Comparison of ENCODE assay signal across 21 mouse cellular contexts in the genomic region with DNA sequence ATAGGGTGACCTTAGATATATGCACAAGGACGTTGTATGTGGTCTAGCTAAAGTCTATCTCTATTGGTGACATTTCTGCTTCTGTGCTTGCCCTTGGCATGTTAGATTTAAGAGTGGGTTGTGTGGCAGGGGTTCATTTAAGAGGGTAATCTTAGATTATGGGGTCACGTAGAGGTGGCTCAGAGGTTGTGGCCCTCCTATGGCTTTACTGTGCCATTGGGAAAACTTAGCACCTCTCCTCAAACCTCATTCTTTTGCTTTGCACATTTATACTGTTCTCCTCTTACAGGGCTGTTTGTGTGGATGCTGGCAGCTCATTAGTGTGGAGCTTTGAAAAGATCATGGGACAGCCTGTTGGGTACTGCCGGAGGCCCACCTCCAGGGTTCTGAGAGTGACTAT. TPM values are rescaled to one million over a fixed set of nuclear protein-coding genes. Genes with fewer than 3 reads are reported as not detected.
"Had no signal": no experiment of that assay in that cellular context is flagged by ENCODE, and none has a peak within 500 bp of the region (broad histone marks: within the 10 kb centered on the region; RNA-seq: fewer than 3 reads in every experiment).

No protein-coding gene starts in this region.

- H3K4me3 ChIP-seq: midbrain, embryonic 10.5 days; midbrain, embryonic 12.5 days; myocyte; neural tube, embryonic 13.5 days; neural tube, embryonic 15.5 days; stomach, embryonic 15.5 days had no signal

- H3K27me3 ChIP-seq: neural tube, embryonic 13.5 days; neural tube, embryonic 15.5 days; stomach, embryonic 15.5 days had no signal

- DNase-seq: lung, adult 18-20 months; lung, embryonic 14.5 days; lung, postnatal 10 days; lung, postnatal 4 days; midbrain, embryonic 14.5 days; right cerebral cortex, postnatal 14 days; thymus, postnatal 25 days; thymus, postnatal 4 days had no signal

- H3K36me3 ChIP-seq: midbrain, embryonic 10.5 days; midbrain, embryonic 12.5 days; neural tube, embryonic 13.5 days; neural tube, embryonic 15.5 days; stomach, embryonic 15.5 days had no signal

- H3K9ac ChIP-seq: lung, embryonic 14.5 days; midbrain, embryonic 12.5 days; neural tube, embryonic 13.5 days; neural tube, embryonic 15.5 days; stomach, embryonic 15.5 days had no signal

- H3K9me3 ChIP-seq: midbrain, embryonic 10.5 days; midbrain, embryonic 12.5 days; neural tube, embryonic 13.5 days; neural tube, embryonic 15.5 days; stomach, embryonic 15.5 days had no signal

- ATAC-seq: midbrain, embryonic 16.5 days had no signal

- H3K4me2 ChIP-seq: lung, embryonic 14.5 days; midbrain, embryonic 12.5 days; neural tube, embryonic 13.5 days; neural tube, embryonic 15.5 days; stomach, embryonic 15.5 days had no signal

- H3K4me1 ChIP-seq: stomach, embryonic 15.5 days had no signal

- H3K27ac ChIP-seq: midbrain, embryonic 10.5 days; midbrain, embryonic 12.5 days; neural tube, embryonic 13.5 days; neural tube, embryonic 15.5 days; stomach, embryonic 15.5 days; stomach, postnatal 0 days had no signal

RNA-seq across cellular contexts. Expression of gene Pcdh8, which starts 30.6 kb away (rescaled TPM):
- total RNA-seq: megakaryocyte, adult 5-6 weeks; megakaryocyte-erythroid progenitor cell, adult 5-6 weeks had no signal
- polyA plus RNA-seq: liver, embryonic 16.5 days; lung, embryonic 16.5 days; spleen, adult 2 months had no signal
